Mouse (Mus musculus) heart, postnatal 4 days (tissue): ENCODE data around the gene Vamp5. TPM values are rescaled to one million over a fixed set of nuclear protein-coding genes. Genes with fewer than 3 reads are reported as not detected.
A peak's percentile ranks its signal among the peaks of the same experiment; 100 is the strongest.

Experiments used
- DNase-seq: peaks from one replicate; pipeline ENCODE4 v3.0.0; 2021
- total RNA-seq, 2 experiments: library from RNA; stranded (reverse); gene quantifications; 2 replicates each; pipeline ENCODE4 v1.2.3; 2021

The Vamp5 gene
- total RNA-seq, 2 experiments from 2014 or later: 33.4 to 36.0 TPM

- no peak for DNase-seq
Observed at GRCm38 (mm10) chr6:72344396-72345073, 35.7 kb downstream of the Vamp5 start.

GRCm38 (mm10) chr6:72340481-72340880 is 39.8 kb downstream of the Vamp5 start:
- no peak for DNase-seq

- DNase-seq: no peak
Observed at GRCm38 (mm10) chr6:72333111-72333510, 47.2 kb downstream of the Vamp5 start.

GRCm38 (mm10) chr6:72330133-72330532 is 50.1 kb downstream of the Vamp5 start:
- DNase-seq: no peak

- no peak for DNase-seq
Observed at GRCm38 (mm10) chr6:72329019-72329418, 51.2 kb downstream of the Vamp5 start.

GRCm38 (mm10) chr6:72326274-72326673 is 54.0 kb downstream of the Vamp5 start:
- peak; percentile 30 for DNase-seq

- no peak for DNase-seq
Observed at GRCm38 (mm10) chr6:72323786-72324508, 56.3 kb downstream of the Vamp5 start.

GRCm38 (mm10) chr6:72322936-72323335 is 57.3 kb downstream of the Vamp5 start:
- DNase-seq: no peak

- peak; percentile 81 for DNase-seq
Observed at GRCm38 (mm10) chr6:72319019-72319418, 61.2 kb downstream of the Vamp5 start.

Other genes starting within 250 kb of the Vamp5 start
- 1 to 10 TPM; 7.2 to 8.6 TPM for gene Atoh8, start 144.9 kb downstream of the Vamp5 start, total RNA-seq
- not detected for gene Sftpb, start 75.9 kb downstream of the Vamp5 start, total RNA-seq
- 10 to 100 TPM; 28.1 to 29.1 TPM for gene Usp39, start 35.3 kb downstream of the Vamp5 start, total RNA-seq
- gene 0610030E20Rik, start 33.2 kb downstream of the Vamp5 start, total RNA-seq: 10 to 100 TPM; 12.7 to 13.0 TPM
- gene Tmem150a, start 25.0 kb downstream of the Vamp5 start, total RNA-seq: 10 to 100 TPM in 1 of 2 experiments, 1 to 10 TPM in 1; 9.8 to 12.3 TPM
- 10 to 100 TPM; 41.1 to 42.4 TPM for gene Rnf181, start 13.5 kb downstream of the Vamp5 start, total RNA-seq
- gene Vamp8, start 10.2 kb upstream of the Vamp5 start, total RNA-seq: 100 to 1,000 TPM; 105 to 121 TPM
- 10 to 100 TPM; 26.8 to 28.2 TPM for gene Ggcx, start 33.8 kb upstream of the Vamp5 start, total RNA-seq
- gene Mat2a, start 59.1 kb upstream of the Vamp5 start, total RNA-seq: 100 to 1,000 TPM; 239 to 255 TPM
- gene Sh2d6, start 141.2 kb upstream of the Vamp5 start, total RNA-seq: under 1 TPM in 1 of 2 experiments, not detected in 1; 0.20 TPM
- 10 to 100 TPM; 11.5 to 12.9 TPM for gene Capg, start 163.9 kb upstream of the Vamp5 start, total RNA-seq
- gene Elmod3, start 217.9 kb upstream of the Vamp5 start, total RNA-seq: 10 to 100 TPM in 1 of 2 experiments, 1 to 10 TPM in 1; 7.6 to 10.2 TPM
- 100 to 1,000 TPM in 1 of 2 experiments, 10 to 100 TPM in 1; 91.3 to 105 TPM for gene Retsat, start 218.0 kb upstream of the Vamp5 start, total RNA-seq
- 10 to 100 TPM; 31.2 to 32.5 TPM for gene Tgoln1, start 236.5 kb upstream of the Vamp5 start, total RNA-seq